Mouse (Mus musculus) kidney, adult 8-10 months (tissue): ENCODE data around the gene Pm20d1.
"Not testable (repeated sequence)": the region's sequence is repeated elsewhere in the genome, so short reads cannot be mapped to it uniquely, and the experiment has no call there.

ENCODE experiments used
- DNase-seq, 2 experiments: peaks; one replicate each; pipeline ENCODE4 v3.0.0; 2022

The Pm20d1 gene

DNA sequence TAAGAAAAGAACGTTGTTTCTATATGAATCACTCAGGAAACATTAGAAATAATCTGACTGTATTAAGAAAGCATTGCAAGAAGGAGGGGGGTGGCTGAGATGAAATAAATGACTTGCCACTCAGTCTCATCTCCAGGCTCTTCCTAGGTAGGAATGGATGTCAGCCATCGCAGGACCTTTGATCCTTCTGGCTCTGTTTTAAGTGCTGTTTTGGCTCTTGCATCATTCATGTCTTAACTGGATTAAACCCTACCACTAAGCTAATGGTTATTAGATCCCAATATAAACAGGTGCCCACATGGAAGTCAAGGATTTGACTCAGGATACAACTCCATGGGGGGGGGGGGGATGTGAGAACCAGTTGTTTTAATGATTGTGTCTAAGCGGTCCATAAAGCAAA lies 2.0 kb upstream of the Pm20d1 start:
- peak; percentile 19 to 26 for DNase-seq

DNA sequence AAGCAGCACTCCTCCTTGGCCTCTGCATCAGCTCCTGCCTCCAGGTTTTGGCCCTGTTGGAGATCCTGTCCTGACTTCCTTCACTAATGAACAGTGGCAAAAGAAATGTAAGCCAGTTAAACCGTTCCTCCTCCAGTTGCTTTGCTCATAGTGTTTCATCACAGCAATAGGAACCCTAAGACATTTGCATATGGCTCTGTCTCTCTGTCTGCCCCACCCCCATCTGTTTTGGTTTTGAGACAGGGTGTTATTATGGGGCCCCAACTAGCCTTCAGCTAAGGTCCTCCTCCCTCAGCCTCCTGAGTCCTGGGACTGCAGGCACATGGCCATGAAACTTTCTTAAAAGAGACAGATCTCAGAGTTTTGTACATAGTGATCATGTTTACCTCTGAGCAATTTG lies 2.8 kb downstream of the Pm20d1 start:
- DNase-seq: no peak

DNA sequence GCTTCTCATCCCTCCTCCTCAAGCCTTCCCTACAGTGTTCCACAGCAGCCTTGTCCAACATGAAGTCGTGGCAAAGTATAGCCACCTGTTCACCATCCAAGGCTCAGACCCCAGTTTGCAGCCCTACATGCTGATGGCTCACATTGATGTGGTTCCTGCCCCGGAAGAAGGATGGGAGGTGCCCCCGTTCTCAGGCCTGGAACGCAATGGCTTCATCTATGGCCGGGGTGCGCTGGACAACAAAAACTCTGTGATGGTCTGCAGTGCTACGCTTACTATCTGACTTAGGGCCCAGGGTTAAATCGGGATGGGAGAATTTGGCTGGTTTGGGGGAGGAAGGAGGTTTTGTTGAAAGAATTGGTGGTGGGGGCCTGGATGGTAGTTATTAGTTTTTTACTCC lies 3.9 kb downstream of the Pm20d1 start:
- DNase-seq: no peak

DNA sequence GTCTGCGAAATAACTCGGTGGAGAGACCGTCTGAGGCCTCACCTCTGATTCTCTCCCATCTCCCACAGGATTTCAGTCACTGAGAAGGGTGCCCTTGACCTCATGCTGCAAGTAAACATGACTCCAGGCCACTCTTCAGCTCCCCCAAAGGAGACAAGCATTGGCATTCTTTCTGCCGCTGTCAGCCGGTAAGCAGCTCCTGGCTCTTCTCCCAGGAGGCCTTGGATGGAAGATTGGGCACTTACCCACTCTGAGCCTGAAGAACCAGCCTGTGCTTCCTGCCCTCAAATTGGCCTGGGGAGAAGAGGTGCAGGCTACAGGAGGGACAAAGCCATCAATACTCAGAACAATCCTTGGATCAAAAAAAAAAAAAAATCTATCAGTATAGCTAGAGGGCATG lies 5.5 kb downstream of the Pm20d1 start:
- no peak for DNase-seq

DNA sequence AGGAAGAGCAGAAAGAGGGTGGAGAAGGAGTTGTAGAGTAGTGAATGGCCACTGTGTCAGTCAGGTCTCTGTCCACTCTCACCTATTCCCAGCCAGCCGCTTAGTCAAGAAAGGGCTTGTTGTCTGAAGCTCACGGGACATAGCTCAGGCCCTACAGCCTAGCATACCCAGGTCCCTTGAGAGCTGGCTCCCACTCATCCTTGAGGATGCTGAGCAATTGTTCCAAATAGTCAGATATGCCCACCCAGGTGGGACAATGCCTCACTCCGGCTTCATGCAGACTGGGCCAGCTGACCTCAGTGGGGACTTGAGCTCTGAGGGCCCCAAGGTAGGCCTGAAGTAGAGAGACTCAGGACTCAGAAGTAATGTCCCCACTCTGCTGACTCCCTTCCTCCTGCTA lies 7.0 kb downstream of the Pm20d1 start:
- no peak for DNase-seq

DNA sequence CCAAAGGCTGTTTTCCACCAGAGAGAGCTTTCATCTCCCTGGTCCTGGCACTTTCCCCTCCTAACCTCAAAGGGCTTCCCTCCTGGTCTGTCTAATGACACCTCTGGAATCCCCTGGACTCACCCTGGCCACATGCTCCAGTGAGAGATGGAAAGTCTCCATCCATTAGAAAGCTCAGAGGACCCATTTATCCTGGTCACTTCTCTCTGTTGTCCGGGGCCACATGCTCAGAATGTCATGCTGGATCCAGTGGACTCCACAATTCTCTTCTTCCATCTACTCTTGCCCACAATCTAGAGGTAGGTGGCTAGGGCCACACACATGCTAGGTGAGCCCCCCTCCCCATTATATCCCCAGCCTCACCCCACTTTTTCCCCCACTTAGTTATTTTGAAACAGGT lies 11.8 kb downstream of the Pm20d1 start:
- no peak for DNase-seq

DNA sequence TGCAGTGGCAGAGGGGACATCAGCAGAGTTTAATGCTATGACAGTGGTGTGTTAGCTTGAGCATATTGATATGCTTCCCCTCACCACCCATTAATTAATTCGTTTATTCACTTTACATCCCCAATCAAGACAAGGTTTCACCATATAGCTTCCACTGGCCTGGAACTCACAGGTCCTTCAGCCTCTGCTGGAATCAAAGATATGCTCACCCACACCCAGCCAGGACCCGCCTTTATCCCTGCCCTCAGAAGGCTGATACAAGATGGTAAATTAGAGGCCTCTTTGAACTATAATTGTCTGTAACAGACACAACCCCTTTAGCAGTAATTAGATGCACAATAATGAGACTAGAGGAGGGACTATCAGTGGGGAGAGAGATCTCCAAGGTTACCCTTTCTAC lies 12.5 kb downstream of the Pm20d1 start:
- no peak for DNase-seq

DNA sequence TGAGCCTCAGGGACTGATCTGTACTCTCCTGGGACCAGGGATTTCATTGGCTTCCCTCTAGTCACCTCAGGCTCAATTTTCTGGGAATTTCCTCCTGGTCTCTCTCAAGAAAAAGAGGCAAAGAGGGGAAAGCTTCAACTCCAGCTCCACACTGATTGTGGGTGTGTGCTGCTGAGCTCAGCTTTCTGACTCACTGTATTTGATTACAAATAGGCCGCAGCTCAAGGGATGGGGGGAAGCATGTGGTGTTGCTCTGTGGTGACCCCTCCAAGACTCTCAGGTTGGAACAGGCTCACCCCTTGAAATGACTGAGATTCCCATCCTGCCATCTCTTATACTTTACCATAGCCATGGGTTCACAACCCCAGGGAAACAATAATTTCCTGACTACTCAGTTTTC lies 14.2 kb downstream of the Pm20d1 start:
- no peak for DNase-seq

DNA sequence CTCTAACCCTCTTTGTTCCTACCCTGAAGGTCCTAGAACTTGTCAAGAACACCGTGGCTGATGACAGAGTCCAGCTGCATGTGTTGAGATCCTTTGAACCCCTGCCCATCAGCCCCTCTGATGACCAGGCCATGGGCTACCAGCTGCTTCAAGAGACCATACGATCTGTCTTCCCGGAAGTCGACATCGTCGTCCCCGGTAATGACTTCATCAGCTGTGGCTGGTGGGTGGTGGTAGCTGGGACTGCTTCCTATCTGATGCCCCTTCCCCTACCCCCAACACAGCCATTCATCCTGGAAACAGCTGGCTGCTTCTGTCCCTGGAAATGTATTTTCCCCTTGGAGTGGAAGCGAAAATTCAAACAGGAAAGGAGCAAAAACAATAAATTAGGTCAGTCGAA lies 14.8 kb downstream of the Pm20d1 start:
- no peak for DNase-seq

DNA sequence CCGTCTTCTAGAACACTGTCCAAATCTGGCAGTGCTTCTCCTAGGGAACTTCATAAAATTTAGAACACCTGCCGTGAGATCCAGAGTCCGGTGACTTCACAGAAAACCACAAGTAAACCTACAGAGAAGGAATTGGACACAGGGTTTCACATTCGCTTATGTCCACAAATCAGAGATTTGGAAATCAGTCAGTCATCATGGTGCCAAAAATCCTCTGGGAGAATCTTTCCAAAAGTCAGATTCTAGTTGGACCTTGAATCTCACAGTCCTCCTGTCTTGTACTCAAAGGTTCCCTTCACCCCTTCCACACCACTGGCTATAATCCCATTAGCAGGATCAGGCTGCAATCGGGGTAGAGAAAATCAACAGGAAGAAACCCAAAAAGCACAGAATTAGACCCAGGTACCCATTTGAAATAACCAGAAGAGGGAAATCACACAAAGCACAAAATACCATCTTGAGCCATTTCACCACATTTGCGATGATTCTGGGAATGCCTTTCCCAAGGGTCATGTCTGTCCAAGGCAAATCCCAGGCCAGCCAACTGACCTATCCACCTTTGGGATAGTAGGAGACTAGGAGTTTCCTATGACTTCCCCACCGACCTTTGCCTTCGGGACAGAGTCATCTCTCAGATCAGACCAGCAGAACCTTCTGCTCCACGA lies 15.6 kb downstream of the Pm20d1 start:
- no peak for DNase-seq

DNA sequence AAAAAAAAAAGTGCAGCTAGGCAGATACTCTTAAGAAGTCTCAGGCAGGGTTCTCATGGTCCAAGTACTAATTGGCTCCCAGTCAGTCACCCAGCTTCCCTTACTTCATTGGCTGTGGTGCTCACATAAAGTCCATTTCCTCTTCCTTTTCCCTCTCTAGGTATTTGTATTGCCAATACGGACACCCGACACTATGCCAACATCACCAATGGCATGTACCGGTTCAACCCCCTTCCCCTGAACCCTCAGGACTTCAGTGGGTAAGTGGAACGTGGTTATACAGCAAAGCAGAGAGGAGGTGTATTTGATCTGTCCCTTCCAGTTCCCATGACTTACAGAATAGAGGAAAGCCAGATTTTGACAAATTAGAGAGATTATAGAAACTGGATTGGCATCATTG lies 16.6 kb downstream of the Pm20d1 start:
- no peak for DNase-seq

DNA sequence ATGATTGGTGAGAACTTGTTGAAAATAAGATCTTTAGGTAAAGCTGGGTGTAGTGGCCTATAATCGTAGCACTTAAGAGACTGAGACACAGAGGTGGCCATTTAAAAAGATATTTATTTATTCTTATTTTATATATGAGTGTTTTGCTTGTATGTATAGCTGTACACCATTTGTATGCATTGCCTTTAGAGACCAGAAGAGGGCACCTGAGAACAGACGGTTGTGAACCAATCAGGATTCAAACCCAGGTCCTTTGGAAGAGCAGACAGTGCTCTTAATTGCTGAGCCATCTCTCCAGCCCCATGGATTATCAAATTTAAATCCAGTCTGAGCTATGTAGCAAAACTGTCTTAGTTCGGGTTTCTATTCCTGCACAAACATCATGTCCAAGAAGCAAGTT lies 17.0 kb downstream of the Pm20d1 start:
- DNase-seq: no peak

DNA sequence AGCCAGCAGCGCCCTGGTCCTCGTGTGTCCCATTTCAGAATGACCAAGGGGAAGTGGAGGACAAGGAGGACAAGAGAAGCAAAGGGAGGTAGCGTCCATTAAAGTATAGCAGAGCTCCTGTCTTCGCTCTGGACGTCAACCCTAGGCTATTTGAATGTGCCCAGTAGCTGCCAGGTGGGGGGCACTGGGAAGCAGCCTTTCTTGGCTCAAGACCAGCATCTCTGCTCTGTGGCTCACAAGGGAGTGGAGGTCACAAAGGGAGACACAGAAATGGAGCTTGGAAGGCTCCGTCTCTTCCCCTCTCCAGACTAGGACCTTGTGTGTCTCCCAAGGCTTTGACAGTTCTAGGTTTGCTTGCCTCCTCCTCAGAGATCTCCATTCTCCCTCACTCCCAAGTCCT lies 19.7 kb downstream of the Pm20d1 start:
- DNase-seq: no peak

DNA sequence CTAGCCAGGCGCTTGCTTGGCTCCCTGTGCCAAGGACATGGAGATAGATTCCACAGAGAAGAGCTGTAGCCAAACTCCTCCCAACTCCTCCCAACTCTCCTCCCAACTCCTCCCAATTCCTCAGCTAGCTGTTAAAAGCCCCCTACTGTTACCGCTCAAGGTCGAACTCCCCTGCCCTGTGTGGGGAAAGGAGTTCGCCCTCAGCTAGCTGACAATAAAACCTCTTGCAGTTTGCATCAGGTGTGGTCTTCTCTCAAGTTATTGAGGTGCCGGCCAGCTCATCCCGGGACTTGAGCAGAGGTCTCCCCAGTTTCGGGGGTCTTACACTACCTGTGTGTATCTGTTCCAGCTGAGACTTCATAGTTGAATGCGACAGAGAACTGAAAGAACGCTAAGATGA lies 23.2 kb downstream of the Pm20d1 start:
- not testable (repeated sequence) for DNase-seq

DNA sequence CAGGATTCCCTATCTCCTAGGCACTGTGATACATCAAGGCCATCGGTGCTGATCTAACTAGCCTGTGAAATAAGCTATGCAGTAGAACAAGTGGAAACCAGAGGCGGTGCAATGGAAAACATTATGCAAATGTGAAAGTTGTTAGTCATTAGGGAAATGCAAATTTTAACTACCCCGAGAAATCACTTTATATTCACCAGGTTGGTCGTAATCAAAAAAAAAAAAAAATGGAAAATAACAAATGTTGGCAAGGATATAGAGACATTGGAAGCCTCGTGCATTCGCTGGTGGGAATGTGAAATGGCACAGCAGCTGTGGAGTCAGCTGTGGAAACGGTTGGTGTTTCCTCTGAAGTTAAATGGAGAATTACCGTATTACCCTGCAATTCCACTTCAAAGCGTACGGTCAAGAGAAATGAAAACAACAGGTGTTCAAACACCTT lies 23.7 kb downstream of the Pm20d1 start:
- no peak for DNase-seq

DNA sequence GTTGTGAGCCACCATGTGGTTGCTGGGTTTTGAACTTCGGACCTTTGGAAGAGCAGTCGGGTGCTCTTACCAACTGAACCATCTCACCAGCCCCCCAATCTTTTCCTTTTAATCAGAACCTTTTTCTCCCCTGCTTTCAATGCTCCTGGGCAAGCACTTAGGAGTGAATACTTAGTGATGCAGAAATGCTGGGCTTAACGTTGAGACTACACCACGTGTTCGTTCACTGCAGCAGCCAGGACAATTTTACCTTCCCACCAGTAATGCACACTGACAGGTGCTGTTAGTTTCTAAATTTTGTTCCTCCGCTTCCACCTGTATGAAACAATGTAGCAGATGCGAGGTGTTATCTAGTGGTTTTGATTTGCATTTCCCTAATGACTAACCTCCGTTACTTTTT lies 25.1 kb downstream of the Pm20d1 start:
- DNase-seq: no peak

DNA sequence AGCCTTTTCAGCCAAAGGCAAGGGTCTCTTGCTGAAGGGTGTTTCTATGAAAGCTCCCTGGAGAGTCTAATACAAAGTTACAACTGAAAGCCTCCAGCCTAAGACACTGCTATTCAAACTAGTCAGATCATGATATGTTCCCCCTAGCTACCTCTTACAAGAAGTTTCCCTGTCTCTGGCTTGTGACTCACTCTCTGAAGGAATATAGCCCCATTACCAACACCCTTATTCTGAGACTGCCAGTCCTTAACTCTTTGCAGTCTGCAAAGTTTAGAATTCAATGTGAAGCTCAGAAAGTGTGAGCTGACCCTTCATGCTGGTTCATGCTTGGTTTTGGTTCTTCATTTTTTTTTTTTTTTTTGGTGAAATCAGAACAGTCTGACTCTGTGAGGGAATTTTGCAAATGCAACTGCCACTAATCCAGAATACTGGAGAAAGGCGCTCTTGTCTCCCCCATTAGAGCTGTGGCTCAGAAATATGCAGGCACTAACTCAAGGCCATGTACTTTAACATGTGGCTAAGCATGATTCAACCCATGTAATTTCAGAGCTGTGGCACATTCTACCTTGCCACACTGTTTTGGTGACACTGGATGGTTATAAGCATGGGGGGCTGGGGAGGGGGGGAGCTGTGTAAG lies 25.8 kb downstream of the Pm20d1 start:
- no peak for DNase-seq

DNA sequence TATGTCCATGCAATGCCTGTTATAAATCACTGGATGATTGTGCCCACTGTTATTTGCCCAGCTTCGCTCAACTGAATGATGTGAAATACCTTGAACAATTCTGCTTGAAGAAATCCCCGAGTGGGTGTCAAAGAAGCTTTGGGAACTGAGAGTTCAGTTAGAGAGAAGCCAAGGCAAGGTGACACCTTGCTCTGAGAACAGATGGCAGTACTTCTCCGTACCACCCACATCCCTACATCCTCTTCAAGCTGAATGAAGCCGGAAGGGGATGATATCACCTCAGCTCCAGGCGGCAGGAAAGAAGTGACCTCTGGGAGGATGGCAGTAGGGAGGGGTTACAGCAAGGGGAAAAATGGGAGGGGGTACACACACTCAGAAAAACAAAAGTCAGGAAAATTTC lies 26.4 kb downstream of the Pm20d1 start:
- DNase-seq: no peak

DNA sequence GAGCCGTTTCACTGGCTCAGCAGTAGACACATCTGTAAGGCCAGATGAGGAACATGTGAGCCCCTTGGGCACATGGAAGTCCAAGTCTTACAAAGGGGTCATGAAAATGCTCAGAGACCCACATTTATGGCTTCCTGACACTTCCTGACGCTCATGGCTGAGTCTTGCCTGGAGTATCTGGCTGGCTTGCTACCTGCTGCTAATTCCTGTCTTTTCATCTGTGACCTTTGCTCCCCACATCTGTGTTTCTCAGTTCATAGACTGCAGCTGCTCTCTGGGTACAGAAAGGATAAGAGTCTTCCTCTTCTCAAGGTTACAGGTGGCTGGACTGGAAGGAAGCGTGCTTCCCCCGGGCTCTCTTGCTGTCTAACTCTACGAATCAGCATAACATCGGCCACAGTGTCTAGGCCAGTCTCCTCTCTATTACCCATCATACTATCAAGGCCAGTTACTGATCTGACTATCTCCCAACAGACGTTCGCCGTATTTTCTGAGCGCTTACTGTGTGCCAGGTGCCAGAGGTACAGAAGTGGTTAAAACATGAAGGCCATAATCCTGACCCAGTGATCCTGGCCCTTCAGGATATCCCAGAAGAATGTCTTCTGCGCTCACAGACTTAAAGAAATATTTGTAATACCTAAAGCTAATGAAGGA lies 27.5 kb downstream of the Pm20d1 start:
- DNase-seq: no peak

DNA sequence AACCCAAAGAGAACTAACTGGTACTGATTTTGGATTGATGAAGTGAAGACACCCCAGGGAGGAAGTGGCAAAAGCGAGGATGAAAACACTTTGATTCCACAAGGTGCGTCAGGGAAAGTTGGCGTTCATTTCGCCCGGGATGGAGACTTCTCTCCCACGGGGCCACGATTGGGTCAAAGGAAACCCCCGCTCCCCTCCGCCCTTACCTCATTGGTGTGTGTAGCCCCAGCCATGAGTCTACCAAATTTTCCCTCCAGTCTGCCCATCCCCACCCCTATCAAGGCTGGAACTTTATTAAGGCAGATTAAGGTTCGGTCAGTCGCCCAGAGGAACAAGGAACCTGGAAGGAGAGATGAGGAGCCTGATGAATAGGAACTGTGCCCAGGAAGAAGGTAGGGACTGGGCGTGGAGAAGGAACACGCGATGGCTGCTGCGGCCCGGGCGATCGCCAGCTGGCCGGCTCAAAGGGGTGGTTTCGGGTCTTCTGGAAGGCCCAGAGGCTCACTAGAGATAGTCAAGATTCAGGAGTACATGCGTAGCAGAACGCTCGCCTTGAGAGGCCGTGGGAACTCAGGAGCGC lies 30.1 kb downstream of the Pm20d1 start, which contains the start of gene Slc41a1:
Gene Slc41a1 (plus strand): TSS at position 287 of the 580 bp plus-strand sequence.
- DNase-seq: no peak

DNA sequence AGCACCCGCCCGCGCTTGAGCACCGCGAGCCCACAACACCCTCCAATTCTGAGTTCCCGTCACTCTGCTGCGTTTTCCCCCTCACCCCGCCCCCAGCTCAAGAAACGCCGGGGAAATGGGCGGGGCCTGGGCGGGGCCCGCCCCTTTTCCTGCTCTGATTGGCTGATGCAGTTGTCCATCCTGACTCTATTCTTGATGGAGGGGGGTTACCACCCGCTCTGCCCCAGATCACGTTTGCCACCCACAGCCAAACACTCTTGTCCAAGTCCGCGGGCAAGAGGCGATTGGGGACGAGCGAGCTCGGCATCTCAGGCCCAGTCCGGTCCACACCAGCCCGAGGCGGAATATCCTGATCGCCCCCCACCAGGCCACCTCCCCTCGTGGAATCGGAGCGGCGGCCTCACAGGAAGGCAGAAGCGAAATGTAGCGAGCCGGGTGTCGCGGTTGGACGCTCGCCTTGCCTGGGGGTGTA lies 30.6 kb downstream of the Pm20d1 start:
- DNase-seq: peak; percentile 92 to 95

DNA sequence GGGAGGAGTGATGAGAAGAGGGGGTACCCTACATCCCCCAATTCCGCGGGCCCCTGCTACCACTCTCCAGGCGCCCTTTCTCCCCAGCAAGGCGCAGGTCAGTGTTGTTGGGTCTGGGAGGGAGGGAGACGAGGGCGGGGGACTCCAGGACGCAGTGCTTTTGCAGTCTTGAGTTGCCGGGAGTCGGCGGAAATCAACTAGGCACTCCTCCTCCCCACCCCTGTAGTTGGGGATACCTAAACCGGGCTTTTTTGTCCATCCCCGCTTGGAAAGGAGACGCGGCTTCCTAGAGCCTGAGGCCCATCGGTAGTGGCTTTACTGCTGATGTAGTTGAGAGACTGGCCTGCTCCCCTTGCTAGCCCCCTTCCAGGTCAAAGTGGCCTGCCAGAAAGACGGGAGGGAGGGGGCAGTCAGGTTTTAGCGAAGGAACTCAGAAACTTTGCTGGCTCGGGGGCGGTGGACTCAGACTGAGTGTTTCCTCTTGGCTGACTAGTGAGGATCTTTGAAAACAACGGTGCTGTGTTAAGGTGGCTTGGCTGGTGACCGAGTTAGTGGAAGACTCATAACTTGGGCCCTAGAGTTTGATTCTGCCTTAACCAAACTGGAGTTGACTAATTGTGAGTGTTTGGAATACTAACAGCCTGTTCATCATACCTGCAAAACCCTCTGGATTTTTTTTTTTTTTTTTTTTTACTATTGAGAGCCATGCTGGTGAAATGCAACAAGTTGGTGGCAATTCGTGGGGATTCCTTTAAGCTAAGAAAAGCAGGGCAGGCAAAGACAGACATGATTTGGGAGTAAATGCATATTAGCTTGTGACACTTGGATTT lies 31.3 kb downstream of the Pm20d1 start:
- DNase-seq: peak; percentile 14 to 30

DNA sequence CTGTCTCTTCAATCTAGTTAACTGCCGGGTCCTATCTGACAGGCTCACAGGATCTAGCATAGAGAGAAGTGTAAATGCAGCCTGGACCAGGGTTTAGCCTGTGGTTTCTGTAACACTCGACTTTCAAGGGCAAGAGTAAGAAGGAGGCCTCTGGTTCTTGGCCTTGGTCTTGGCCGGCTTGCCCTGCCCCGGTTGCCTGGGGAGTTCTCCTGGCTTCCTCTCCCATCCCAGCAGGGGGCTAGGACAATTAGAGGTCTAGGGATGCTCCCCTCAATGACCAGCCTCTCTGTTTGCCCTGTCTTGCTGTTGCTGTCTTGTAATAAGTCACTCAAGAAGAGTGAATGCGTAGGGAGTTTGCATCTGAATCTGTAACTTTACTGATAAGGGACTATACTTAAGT lies 32.1 kb downstream of the Pm20d1 start:
- DNase-seq: no peak
